Mouse (Mus musculus) embryonic facial prominence, embryonic 11.5 days (tissue): ENCODE data around the gene Endov. TPM values are rescaled to one million over a fixed set of nuclear protein-coding genes. Genes with fewer than 3 reads are reported as not detected.

Source experiments
- ATAC-seq: fragments of 200-750 bp; cut with Nextera tagmentation; replicated peaks from 2 replicates; pipeline ENCODE4 v1.8.0; 2017; ENCODE audit warnings: low read depth; ENCODE audit not compliant: insufficient number of reproducible peaks, low FRiP score, low TSS enrichment
- DNase-seq: peaks from one replicate; pipeline ENCODE4 v3.0.0-alpha.2; 2015; ENCODE audit warnings: low spot score
- H3K27ac ChIP-seq: fragments of 300-500 bp; sonication (generic); replicated peaks from 2 replicates; pipeline ENCODE4 v1.5.1; 2014; ENCODE audit warnings: mild to moderate bottlenecking, low read depth, low read length, control low read depth
- H3K27me3 ChIP-seq: fragments of 300-500 bp; sonication (generic); 2 replicates; pipeline ENCODE4 v1.6.1; 2014; ENCODE audit warnings: mild to moderate bottlenecking, low read length, moderate library complexity, mixed read lengths; ENCODE audit not compliant: control insufficient read depth, insufficient read depth
- H3K36me3 ChIP-seq: fragments of 300-500 bp; sonication (generic); replicated peaks from 2 replicates; pipeline ENCODE4 v1.6.1; 2014; ENCODE audit warnings: low read depth, mild to moderate bottlenecking, low read length, moderate library complexity, mixed read lengths; ENCODE audit not compliant: control insufficient read depth, insufficient read depth
- H3K4me1 ChIP-seq: fragments of 300-500 bp; sonication (generic); 2 replicates; pipeline ENCODE4 v1.6.1; 2014; ENCODE audit warnings: low read length, mixed read lengths; ENCODE audit not compliant: control insufficient read depth, insufficient read depth
- H3K4me2 ChIP-seq: fragments of 300-500 bp; sonication (generic); 2 replicates; pipeline ENCODE4 v1.6.1; 2014; ENCODE audit warnings: low read depth, mild to moderate bottlenecking, control low read depth, low read length, moderate library complexity
- H3K4me3 ChIP-seq: fragments of 300-500 bp; sonication (generic); 2 replicates; pipeline ENCODE4 v1.5.1; 2014; ENCODE audit warnings: low read depth, low read length, control low read depth
- H3K9ac ChIP-seq: fragments of 300-500 bp; sonication (generic); replicated peaks from 2 replicates; pipeline ENCODE4 v1.6.1; 2014; ENCODE audit warnings: mild to moderate bottlenecking, control low read depth, low read length
- H3K9me3 ChIP-seq: fragments of 300-500 bp; sonication (generic); replicated peaks from 2 replicates; pipeline ENCODE4 v1.6.1; 2016; ENCODE audit warnings: mild to moderate bottlenecking, low read length, inconsistent platforms, mixed read lengths; ENCODE audit not compliant: control insufficient read depth
- WGBS: fragments of 180-500 bp; shearing (Covaris S2); extraction: QIAGEN DNeasy Blood & Tissue Kit; methylation state at CpG from one replicate; pipeline ENCODE4 v1.1.7; 2014; 5-methylcytosine and 5-hydroxymethylcytosine counted together
- polyA plus RNA-seq: library from polyadenylated mRNA; unstranded; fragments of >200 nt; fragmentation: Nextera tagmentation; extraction: Ambion mirVana; gene quantifications from 2 replicates; pipeline ENCODE4 v1.2.1, GENCODE M21; 2014

The Endov gene
- polyA plus RNA-seq, 1 experiment from 2014 or later: 12.4 TPM

GRCm38 (mm10) chr11:119496147-119496546, 5.0 kb downstream of the Endov start:
- Histone ChIP-seq H3K27ac (no peak overlapping the region), H3K36me3 (no peaks in the 10 kb centered on the region; the same call in 1 of the 2 replicates), H3K9ac (no peak overlapping the region), H3K4me3 (no peak overlapping the region), H3K4me1 (no peaks in the 10 kb centered on the region), H3K27me3 (no peaks in the 10 kb centered on the region), H3K4me2 (no peak overlapping the region), H3K9me3 (no peaks in the 10 kb centered on the region)
- no peak for ATAC-seq
- 91% methylated on average over 5 of the region's 5 CpGs for WGBS
- DNase-seq: no peak

DNA sequence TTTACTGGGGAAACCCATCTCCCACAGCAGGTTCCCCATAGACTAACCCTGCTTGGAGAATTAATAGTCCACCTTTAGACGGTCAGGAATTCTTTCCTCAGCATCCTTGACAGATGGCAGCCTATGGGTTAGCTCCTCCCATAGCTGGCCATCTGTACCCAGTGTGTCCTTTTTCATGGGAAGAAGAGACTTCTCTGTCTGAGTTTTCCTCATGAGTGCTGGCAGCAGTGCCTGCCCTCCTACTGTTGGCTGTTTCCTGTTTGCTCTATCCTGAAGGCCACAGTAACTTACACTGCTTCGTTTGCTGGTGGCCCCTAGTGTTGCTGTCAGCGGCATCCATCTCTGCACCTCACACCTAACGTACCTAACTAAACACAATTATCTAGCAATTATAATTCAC, 6.3 kb downstream of the Endov start:
- ATAC-seq: no peak
- Histone ChIP-seq H3K4me3 (no peak overlapping the region), H3K27ac (no peak overlapping the region), H3K4me1 (no peaks in the 10 kb centered on the region), H3K36me3 (no peaks in the 10 kb centered on the region; the same call in 1 of the 2 replicates), H3K27me3 (no peaks in the 10 kb centered on the region), H3K9ac (no peak overlapping the region), H3K9me3 (no peaks in the 10 kb centered on the region), H3K4me2 (no peak overlapping the region)
- DNase-seq: no peak
- WGBS: 77% methylated on average over 4 of the region's 4 CpGs

- ATAC-seq: no peak
- H3K36me3 ChIP-seq: no peaks in the 10 kb centered on the region; the same call in 1 of the 2 replicates
- 89% methylated on average over 4 of the region's 4 CpGs for WGBS
These were observed 8.2 kb downstream of the Endov start for GRCm38 (mm10) chr11:119499297-119499696.

DNA sequence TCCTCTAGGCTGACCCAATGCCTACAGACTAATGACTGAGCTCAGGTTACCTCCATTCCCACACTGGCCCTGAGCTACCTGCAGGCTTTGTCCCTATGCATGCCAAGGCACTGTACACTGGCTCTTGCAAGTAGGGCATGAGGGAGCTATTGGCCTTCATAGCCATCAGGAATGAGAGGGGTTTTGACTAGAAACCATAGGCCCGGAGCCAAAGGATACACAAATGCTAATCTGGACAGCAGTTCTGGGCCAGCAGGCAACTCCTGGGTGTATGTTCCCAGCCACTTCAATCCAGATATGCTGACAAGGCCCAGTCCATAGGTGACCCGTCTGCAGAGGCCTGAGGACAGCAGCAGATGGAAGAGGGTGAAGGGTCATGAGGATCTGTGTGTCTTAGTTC, 8.9 kb downstream of the Endov start:
- Histone ChIP-seq H3K9me3 (no peaks in the 10 kb centered on the region), H3K27ac (no peak overlapping the region), H3K4me2 (no peak overlapping the region), H3K27me3 (no peaks in the 10 kb centered on the region), H3K9ac (no peak overlapping the region), H3K36me3 (no peaks in the 10 kb centered on the region; the same call in 1 of the 2 replicates), H3K4me1 (no peaks in the 10 kb centered on the region), H3K4me3 (no peak overlapping the region)
- ATAC-seq: no peak
- WGBS: 82% methylated on average over 2 of the region's 2 CpGs
- DNase-seq: no peak

More at GRCm38 (mm10) chr11:119499297-119499696, 8.2 kb downstream of the Endov start:
- Histone ChIP-seq H3K27ac (no peak overlapping the region), H3K9ac (no peak overlapping the region), H3K4me1 (no peaks in the 10 kb centered on the region), H3K9me3 (no peaks in the 10 kb centered on the region), H3K4me2 (no peak overlapping the region), H3K4me3 (no peak overlapping the region), H3K27me3 (no peaks in the 10 kb centered on the region)
- DNase-seq: no peak

GRCm38 (mm10) chr11:119503675-119504074, 12.5 kb downstream of the Endov start:
- H3K4me2 ChIP-seq: no peak overlapping the region
- no peaks in the 10 kb centered on the region for H3K4me1 ChIP-seq
- DNase-seq (peak; percentile 78), ATAC-seq (peak; percentile 32; the same call in 1 of the 2 replicates)
- no peaks in the 10 kb centered on the region for H3K9me3 ChIP-seq
- H3K27ac ChIP-seq: no peak overlapping the region
- H3K27me3 ChIP-seq: no peaks in the 10 kb centered on the region
- H3K36me3 ChIP-seq: peaks cover 6% of the 10 kb centered on the region
- no peak overlapping the region for H3K9ac ChIP-seq
- H3K4me3 ChIP-seq: no peak overlapping the region

DNA sequence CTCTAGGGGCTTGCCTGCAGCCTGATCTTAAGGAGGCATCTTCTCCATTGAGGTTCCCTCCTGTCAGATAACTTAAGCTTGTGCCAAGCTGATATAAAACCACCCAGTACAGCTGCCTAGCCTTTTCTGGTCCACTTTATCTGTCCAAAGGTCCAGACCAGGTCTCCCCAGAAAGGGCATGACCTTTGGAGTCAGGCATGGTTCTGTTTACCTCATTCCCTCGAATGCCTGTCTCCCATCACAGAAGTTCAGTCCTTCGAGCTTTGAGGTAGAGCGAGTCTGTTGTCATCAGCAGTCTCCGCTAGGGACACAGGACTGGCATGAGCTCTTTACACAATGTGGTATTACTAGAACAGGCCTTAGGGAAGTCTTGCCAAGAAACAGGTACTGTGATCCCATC, 15.2 kb downstream of the Endov start:
- WGBS: 86% methylated on average over 4 of the region's 4 CpGs

DNA sequence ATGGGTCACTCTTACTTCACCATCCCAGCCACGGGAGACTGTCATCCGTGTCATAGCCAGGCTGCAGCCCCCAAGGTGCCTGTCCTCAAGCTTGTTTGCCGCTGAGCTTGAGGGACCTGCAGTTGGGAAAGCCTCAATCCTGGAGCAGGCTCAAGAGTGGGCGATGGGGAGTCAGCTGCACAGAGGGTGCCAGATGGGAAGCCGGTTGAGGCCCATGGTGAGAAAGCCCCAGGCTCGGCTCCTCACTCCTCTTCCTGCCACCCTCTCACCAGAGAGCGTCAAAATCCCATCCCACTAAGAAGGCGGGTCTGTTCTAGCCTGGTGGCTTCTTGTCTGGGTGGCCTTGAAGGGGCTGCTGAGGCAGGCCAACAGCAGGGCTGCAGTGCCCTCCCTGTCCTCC, 16.6 kb downstream of the Endov start:
- H3K4me3 ChIP-seq: no peak overlapping the region
- no peaks in the 10 kb centered on the region for H3K4me1 ChIP-seq
- 88% methylated on average over 8 of the region's 8 CpGs for WGBS
- H3K36me3 ChIP-seq: peaks cover 6% of the 10 kb centered on the region
- no peak for DNase-seq
- no peaks in the 10 kb centered on the region for H3K9me3 ChIP-seq
- ATAC-seq: no peak
- H3K4me2 ChIP-seq: no peak overlapping the region
- H3K27ac ChIP-seq: no peak overlapping the region
- no peak overlapping the region for H3K9ac ChIP-seq
- H3K27me3 ChIP-seq: no peaks in the 10 kb centered on the region

More for the DNA sequence above, 15.2 kb downstream of the Endov start:
- Histone ChIP-seq H3K36me3 (peaks cover 6% of the 10 kb centered on the region), H3K27ac (no peak overlapping the region), H3K4me2 (no peak overlapping the region), H3K4me3 (no peak overlapping the region), H3K9ac (no peak overlapping the region), H3K4me1 (no peaks in the 10 kb centered on the region), H3K9me3 (no peaks in the 10 kb centered on the region), H3K27me3 (no peaks in the 10 kb centered on the region)
- DNase-seq: no peak
- no peak for ATAC-seq

DNA sequence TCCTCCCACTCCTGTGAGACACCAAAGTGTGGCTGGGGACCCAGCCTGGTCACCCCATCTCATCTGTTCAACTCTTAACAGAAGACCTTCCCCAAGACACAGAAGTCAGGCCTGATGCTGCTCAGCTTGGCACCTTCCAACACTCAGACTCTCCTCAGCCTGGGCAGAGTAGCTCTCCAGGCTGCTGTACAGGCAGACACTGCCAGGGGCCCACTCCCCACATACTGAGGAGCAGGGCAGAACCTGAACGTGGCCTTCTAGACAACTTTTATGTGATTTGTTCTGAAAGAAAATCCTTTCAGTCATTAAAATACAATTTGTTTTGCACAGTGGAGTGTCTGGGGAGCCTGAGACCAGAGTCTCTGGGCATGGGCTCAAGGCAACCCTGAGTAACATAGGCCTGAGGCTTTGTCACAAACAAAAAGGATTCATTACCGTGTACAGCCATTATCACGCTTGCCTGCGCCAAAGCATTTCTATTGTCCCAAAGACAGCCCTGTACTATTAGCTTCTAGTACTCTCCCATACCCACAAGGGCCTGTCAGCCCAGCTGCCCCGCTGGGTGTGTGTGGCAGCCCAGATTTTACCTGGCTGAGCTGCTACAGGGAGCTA, 18.1 kb downstream of the Endov start:
- Histone ChIP-seq H3K4me1 (no peaks in the 10 kb centered on the region; the same call in 1 of the 2 replicates), H3K27me3 (no peaks in the 10 kb centered on the region), H3K4me3 (no peak overlapping the region), H3K36me3 (peaks cover 6% of the 10 kb centered on the region), H3K9me3 (no peaks in the 10 kb centered on the region), H3K9ac (no peak overlapping the region), H3K4me2 (no peak overlapping the region), H3K27ac (no peak overlapping the region)
- DNase-seq (no peak), ATAC-seq (no peak)
- 65% methylated on average over 5 of the region's 5 CpGs for WGBS
